Mouse (Mus musculus) right cerebral cortex, adult 2 months (tissue): ENCODE measurements around the gene Yif1b.

Experiments
- DNase-seq, 2 experiments: peaks; one replicate each; pipeline ENCODE4 v3.0.0; 2021 to 2022; ENCODE audit warnings: low spot score in 2 of 2

Yif1b gene

DNA sequence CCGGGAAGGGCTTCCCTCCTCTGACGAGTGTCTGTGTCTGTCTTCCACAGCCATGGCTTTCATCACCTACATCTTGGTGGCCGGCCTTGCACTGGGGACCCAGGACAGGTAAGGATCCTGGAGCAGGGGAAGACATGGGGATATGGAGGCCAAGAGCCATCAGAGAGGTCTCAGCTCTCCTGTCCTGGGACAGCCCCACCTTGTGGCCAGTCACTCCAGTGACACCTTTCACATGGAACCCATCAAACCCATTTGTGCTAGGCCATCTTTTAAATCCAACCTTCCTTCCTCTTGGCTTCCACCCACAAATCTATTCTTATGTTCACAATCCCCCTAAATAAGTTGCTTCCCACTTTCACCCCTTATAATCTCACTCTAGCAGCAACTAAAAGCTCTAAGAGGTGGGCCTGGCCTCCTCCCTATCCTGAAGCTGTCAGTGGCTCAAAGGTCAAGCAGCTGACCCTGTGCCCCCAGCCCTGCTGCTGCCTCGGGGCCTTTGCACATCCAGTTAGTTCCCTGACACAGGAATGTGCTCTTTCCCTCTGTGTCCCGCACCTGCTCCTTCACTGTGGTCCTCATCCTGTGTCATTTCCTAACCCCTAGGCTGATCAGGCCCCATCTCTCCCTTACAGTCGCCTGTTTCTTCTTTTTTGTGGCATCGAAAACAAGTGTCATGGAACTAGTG lies 6.7 kb downstream of the Yif1b start:
- DNase-seq = no peak

DNA sequence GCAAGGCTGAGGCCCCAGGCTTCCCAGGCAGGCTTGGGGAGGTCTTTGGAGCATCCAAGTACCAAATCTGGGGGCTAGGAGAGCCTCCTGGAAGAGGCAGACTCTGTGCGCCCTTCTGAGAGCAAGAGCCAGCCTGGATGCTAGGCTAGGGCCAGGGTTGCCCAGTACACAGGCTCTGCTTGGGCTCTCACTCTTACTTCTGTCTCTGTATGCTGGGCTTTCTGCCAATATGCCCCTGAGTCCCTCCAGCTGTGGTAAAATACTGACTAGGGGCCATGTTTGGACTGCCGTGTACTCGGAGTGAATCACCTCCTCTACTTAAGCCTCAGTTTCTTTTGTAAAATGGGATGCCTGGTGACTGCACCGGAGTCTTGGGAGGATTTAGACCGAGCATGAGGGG lies 7.9 kb downstream of the Yif1b start:
- DNase-seq = no peak

DNA sequence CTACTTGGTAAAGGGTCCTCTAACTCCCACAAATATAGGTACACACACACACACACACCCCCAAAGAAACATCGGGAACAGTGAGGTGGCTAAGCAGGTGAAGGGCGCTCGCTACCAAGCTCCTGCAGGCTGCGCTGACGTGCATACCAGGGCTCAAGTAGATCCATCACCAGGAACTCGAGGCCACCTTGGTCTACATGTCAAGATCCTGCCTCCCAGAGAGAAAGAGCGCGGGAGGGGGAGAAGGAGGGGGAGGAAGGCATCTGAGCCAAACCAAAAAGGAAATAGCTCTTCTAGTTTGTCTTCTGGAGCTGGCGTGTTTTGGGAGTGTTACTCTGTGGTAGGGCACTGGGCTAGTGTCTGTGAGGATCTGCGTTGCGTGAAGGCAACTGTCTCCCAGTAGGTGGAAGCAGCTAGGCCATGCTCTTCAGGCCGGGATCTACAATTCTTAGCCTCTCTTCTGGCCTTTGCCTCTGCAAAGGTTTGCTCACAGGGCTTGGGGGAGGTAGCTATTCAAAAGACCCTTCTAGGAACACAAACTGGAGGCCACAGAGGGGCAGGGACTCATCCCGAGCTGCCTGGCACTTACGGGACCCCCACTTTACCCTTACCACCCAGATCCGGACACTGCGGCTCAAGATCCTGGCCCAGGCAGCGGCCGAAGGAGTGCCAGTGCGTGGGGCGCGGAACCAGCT lies 8.6 kb downstream of the Yif1b start:
- DNase-seq = no peak

DNA sequence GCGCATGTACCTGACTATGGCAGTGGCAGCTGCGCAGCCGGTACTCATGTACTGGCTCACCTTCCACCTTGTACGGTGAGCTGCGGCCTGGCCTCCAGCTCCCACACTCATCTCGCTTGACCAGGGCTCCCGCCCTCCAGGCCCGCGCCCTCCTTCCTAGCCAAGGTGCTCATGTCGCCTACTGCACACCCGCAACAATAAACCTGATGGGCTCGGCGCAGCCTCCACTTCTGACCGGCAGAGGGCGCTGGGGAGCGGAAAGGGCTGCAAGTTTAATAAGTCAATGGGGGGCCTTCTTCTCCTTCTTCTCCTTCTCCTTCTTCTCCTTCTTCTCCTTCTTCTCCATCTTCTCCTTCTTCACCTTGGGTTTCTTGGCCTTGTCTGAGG lies 9.2 kb downstream of the Yif1b start:
- peak; percentile 67 to 78 for DNase-seq

DNA sequence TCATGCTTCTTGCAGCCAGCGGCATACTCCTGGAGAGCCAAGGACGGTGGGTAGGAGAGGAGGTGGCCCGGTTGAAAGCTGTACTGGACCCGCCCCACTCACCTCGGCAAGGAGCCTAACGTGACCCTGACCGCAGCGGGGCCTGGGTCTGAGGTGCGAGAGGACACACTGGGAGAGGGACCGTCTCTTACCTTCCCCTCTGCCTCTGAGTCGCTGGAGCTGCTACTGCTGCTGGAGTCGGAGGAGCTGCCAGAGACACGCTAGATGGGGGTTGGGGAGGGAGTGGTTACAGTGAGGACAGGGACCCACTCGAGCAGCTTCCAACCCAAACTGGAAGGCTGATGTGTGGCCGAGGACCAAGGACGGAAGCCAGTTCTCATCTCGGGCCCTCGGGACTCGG lies 9.6 kb downstream of the Yif1b start:
- DNase-seq = no peak

DNA sequence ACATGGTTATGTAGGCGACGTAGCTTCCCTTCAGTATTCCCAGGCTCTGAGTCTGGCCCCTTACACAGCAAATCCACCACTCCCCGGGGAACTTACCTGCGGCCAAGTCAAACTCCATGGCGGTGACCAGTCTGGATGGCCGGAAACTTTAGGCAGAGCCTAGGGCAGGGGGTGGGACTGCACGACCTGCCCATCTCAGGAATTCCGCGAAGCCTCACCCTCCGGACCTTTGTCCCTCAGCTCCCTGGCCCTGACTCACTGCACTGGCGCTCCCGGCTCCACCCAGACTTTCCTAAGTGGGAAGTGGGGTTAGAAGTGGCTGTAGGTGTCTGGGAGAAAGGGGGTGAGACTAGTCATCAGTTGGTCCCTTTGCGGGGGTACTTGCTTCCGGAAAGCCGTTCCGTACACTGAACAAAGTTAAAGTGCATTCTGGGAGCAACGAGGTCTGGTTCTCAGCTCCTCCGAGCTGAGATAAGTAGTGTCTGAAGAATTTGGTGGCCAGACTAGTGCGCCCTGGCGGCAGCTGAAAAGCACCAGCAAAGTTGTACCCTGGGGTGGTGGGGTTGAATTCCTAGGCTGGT lies 10.2 kb downstream of the Yif1b start, which contains the start of gene 2200002D01Rik:
Gene 2200002D01Rik, minus strand, starts transcription at position 206 of the 581 bp plus-strand sequence.
- no peak for DNase-seq

DNA sequence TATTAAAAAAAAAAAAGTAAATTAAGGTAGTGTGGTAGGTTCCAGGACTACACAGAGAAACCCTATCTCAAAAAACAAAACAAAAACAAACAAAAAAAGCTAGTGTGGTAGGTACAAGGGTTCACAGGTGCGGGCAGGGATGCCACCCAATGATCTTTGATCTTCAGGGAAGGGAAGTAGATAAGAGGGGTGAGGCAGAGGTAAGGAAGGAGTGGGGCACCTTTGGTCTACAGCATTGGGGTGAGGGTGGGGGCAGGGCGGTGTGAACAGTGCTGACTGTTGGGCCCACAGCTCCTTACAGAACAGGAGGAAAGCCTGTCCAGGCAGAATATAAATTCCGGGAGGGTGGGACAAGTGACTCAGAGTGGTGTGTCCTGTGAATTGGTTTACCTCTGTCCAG lies 13.0 kb downstream of the Yif1b start:
- no peak for DNase-seq

DNA sequence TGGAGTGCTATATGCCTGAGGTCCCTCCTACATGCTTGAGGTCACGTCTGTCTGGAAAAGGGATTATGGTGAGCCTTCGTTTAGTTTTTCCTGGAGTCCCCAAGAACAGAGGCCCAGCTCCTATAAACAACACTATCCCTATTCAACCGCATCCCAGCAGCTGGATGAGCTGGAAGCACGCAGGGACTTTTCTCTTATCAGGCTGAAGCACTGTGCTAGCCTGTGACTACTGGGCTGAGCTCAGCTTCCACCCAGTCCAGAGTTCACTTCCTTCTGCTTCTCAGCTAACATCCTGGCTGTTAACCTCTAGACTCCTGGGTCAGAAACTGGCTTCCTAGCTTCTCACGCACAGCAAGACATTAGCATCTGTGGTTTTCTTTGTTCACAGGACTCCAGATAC lies 15.7 kb downstream of the Yif1b start:
- no peak for DNase-seq

DNA sequence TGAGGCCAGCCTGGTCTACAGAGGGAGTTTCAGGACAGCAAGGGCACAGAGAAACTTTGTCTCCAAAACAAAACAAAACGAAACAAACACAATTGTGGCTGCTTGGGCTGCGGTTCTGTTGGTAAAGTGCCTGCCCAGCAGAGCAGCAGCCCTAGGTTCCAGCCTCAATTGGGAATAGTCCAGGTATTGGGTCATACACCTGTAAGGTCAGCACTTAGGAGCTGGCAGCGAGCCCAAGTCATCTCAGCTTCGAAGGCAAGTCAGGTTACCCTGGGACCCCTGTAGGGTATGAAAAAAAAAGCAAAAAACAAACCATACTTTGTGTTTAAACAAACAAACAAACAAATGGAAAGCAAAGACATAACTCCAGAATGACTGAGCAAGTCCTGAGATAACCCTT lies 17.7 kb downstream of the Yif1b start:
- no peak for DNase-seq

DNA sequence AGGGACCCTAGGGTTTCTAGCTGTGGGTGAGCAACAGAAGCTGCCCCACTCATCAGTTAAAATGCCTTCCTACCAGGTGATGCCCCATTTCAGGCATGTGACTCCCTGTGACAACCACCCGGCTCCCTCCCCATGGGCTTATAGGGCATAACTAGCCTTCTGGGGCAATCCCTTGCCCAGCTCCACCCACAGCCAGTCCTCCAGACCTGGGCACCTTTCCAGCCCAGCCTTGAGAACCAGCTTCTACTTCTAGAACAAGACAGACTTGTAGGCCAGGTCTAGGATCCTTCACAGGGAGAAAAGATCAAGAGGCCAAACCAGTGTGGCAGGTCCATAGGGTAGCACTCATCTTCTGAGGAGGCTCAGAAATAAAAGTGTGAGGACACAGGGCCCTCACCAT lies 19.2 kb downstream of the Yif1b start:
- DNase-seq = no peak

DNA sequence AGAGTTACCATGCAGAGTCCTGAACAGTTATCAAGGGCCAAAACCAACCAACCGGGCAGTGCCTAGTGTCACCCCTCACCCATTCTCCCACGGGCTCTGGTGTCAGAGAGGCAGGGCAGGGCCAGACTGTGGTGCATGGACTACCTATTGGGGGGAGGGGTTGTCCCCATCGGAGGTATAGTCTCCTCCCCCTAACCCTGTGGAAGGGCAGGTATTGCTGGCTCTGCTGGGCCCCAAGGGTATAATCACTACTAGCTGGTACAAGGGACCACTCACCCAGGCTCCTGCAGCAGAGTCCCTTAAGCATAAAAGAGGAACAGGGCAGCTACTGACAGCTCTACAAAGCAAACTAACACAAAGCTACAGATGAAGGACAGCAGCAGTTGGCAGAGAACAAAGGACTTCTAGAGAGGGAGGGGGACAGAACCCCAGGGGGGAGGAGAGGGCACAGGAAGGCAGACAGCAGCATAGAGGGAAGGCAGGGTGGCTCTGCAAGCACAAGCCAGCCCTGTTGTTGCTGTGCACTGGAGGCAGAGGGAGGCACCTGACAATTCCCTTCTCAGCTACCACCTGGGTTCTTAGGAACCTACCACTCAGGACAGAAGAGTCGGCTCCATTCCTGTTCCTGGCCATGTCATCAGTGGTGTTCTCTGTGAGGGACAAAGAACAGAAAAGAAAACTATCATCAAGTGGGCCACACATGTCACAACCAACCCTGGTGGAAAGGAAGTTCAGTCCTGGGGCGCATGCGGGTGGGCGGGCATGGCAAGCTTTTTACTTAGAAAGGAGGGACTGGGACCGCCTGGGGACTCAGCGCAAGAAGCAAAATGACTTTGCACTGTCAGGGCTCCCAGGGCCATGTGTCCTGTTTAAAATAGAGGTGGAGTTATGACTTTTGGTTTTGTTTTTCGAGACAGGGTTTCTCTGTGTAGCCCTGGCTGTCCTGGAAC lies 21.9 kb downstream of the Yif1b start:
- no peak for DNase-seq

DNA sequence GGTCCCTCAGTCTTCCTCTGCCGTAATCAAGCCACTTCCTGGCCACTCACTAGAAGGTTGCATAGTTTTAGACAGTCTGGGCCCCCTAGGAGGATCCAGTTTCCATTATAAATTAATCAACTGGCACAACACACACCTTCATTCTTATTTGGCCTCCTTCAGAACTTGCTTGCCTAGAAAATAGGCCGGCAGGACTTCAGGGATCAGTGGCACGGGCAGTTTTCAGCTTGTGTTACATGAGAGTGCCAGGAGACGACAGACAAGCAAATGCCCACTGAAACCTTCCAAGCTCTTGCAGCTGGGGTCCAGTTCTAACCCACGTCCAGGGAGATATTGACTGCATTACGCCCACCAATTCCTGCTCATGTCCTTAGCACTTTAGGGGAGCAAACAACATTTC lies 24.0 kb downstream of the Yif1b start:
- no peak for DNase-seq

DNA sequence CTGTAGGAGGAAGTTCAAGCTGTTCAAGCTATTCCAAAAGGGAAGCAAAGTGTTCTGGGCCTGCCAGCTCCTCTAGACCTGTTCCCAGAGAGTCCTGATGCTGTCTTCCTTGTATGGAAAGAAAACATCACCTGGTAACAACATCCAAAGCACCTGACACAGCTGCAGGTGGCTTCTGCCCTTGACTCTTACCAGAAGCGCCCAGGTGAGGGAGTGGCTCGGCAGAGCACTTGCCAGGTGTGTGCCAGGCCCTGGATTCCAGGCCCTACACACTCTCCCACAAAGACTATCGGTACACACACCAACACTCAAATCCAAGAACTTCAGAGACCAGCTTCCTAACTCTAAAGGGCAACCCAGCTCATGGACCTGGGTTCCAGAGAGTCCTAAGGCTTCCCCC lies 25.7 kb downstream of the Yif1b start:
- no peak for DNase-seq

DNA sequence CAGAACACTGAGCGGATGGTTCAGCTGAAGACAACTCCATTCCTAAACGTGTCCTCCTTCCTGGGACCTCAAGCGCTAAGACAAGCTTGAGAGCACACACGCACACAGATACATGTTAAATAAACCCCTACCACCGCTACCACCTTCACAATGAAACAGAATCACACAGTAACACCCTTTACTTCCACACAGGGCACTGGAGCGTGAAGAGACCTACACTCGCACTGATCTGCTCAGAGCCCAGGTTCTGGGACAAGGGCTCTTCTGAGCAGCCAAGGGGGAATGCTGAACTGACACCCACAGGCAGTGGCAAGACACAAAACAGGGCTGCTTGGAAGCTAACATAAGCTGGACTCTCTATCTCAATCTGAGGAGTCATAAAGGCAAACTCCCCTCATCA lies 27.5 kb downstream of the Yif1b start:
- DNase-seq = no peak

DNA sequence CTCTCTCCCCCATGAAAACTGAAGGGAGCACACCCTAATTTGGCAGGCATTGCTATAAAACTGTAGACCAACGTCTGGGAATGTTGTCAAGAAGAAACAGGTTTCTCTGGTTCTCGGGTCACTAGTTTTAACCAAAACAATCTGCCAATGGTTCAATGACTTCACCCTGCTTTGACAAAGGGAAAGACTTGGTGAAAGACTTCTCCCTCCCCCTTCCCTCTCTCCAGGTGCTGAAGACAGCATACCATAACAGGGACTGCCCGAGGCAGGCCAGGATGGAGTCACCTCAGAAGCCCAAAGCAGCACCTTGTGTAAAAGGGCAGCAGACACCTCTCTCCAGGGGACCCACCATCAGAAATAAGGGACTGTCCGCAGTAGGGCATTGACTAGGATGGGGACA lies 28.8 kb downstream of the Yif1b start:
- no peak for DNase-seq

DNA sequence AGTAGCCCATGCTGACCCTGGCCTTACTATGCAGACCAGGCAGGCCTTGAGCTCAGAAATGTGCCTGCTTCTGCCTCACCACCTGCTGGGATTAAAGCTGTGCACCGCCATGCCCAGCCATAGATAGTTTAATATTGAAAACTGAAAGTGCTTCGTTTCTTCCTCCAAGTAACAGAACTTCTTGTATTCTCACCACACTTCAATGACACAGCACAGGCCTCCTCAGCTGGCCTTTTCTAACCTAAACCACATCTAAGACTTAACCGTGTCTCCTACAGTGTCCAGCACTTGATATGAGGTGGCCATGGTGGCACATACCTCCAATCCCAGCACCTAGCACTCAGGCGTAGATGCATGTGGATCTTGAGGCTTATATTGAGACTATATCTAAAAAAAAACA lies 32.3 kb downstream of the Yif1b start:
- DNase-seq = no peak

DNA sequence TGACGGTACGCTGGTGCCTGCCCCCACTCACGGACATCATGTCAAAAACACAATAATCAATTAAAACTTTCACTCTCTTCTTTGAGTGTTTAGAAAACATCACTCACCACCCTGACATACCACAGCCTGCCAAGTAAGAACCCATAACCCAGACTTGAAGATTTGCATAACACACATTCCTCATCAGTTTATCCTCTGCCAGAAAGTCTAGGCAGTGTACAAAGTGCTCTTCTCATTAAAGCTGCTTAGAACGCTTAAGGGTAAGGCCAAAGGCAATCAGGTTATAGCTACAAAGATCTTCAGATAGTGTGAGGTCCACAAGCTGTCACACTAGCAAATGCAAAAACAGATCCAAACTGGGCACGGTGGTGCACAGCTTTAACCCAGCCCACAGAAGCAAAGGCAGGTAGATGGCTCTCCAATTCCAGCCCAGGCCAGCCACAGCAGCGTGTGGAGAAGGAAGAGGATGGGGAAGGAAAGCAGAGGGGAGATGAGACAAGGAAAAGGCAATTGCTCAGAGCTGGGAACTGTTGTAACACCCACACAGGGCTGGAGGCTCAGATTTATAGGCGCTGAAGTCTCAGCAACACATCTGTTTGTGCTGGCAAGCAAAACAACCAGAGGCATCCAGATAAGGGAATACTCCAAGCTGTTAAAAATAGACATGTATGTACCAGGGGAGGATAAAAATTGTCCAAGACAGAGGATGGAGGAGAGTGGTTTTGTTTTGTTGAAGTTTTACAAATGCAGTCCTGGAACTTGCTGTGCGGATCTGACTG lies 33.7 kb downstream of the Yif1b start:
- DNase-seq = peak; percentile 34 to 53

DNA sequence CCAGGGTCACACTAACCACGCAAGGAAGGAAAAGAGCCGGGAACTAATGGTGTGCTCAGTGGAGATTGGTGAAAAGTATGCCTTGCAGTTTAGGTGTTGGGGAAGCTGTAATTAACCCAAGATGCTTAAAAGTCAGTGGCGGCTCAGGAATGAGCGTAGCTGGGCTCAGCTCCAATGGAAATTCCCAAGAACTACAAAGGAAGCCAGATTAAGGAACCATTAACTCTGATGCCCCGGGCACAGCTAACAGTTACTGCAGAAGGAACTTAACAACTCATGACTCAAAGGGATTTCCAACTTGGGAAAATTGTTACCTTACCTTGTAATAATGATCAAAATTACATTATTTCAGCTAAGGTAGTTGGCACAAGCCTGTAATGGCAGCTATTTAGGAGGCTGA lies 38.6 kb downstream of the Yif1b start:
- DNase-seq = no peak

DNA sequence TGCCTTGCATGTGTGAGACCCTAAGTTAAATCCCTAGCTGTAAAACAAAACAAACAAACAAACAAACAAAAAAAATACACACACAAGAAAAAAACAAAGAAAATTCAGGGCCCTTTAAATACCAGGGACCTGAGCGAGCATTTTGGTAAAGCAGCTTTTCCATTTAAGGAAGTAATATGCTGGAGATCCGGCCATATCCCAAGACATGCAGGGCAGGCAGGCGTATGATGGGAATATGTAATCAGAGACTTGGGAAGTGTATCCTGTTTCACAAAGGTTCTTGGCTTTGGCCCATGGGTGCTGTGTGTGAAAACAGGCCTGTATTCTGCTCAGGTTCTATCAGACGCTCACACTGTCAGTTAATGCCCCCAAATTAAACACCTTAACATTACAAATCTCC lies 39.4 kb downstream of the Yif1b start:
- DNase-seq = no peak

DNA sequence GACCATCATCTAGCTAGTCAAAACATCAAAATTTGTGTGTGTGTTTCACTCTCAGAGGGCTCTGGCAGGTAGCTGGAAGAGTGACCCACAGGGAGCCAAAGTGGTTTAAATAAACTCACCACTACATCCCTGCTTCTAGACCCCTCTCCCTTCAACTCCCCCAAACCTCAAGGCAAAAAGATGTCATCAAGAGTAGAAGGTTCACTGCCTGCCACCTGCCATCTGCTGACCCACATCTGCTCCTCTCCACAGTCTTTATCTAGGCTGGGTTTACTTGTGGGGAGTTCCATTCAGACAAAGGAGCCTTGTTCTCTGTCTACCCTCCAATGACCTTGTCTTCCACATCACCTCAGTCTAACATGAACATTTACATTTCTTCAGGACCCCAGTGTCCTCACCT lies 41.1 kb downstream of the Yif1b start:
- no peak for DNase-seq

DNA sequence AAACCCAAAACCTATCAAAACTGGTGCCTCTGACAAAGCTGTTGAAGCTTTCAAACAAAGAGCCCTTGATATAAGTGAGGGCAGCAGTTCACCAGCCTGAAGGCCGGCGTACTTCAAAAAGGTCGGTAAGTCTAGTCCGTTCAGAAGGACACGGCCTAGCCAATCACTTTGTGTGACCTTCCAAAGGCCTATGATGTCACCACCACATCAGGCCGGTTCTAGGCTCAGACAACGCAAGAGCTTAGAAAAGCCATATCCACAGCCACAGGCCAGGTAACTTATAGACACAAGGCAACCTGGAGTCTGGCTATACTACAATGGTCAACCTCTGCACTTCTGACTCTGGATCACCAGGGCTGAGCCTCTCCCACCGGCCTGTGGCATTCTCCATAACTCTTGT lies 41.8 kb downstream of the Yif1b start:
- no peak for DNase-seq
